Mouse (Mus musculus) megakaryocyte progenitor cell, adult 5-6 weeks (primary cell): ENCODE results near the gene Cpn1. TPM values are rescaled to one million over a fixed set of nuclear protein-coding genes. Genes with fewer than 3 reads are reported as not detected.

Experiments
- ATAC-seq: replicated peaks from 2 replicates; pipeline ENCODE4 v1.8.0; 2016; ENCODE audit warnings: mild to moderate bottlenecking, moderate TSS enrichment, inconsistent platforms; ENCODE audit not compliant: poor library complexity
- total RNA-seq, 2 experiments: library from RNA; stranded (forward) in 1 of 2; stranded (reverse) in 1 of 2; fragments of 157-497, 149-512 nt in 1 of 2; fragments of 200-1000 nt in 1 of 2; gene quantifications; 2 replicates each; pipeline versions ENCODE4 v1.2.3 to v1.2.4; 2015 to 2017

Cpn1 gene
- total RNA-seq, 2 experiments from 2014 or later, result 0.22 to 0.29 TPM

GRCm38 (mm10) chr19:43914986-43915385, 71.4 kb downstream of the Cpn1 start:
- no peak for ATAC-seq

- ATAC-seq, result no peak
Observed at GRCm38 (mm10) chr19:43912775-43913486, 73.4 kb downstream of the Cpn1 start.

GRCm38 (mm10) chr19:43906492-43906891, 79.9 kb downstream of the Cpn1 start:
- 0 out of 2 replicates have a peak, but pooled peaks have one; percentile 44 for ATAC-seq

Other genes starting within 250 kb of the Cpn1 start
- gene Cutc, start 233.6 kb downstream of the Cpn1 start, total RNA-seq (2015), result 38.6 and 39.0 TPM in 2 replicates
- 18.1 and 28.1 TPM in 2 replicates for gene Cutc, start 233.6 kb downstream of the Cpn1 start, total RNA-seq (2017)
- 14.0 and 15.4 TPM in 2 replicates for gene Cox15, start 233.6 kb downstream of the Cpn1 start, total RNA-seq (2015)
- 13.6 and 42.0 TPM in 2 replicates for gene Cox15, start 233.6 kb downstream of the Cpn1 start, total RNA-seq (2017)
- gene Abcc2, start 204.4 kb downstream of the Cpn1 start, total RNA-seq (2015), result 4.1 and 7.2 TPM in 2 replicates
- 1.6 and 2.4 TPM in 2 replicates for gene Abcc2, start 204.4 kb downstream of the Cpn1 start, total RNA-seq (2017)
- 7.4 and 7.7 TPM in 2 replicates for gene Dnmbp, start 46.4 kb downstream of the Cpn1 start, total RNA-seq (2015)
- 7.7 and 14.6 TPM in 2 replicates for gene Dnmbp, start 46.4 kb downstream of the Cpn1 start, total RNA-seq (2017)
- gene Cyp2c23, start 42.7 kb upstream of the Cpn1 start, total RNA-seq (2015), result 0.12 and 0.17 TPM in 2 replicates
- gene Cyp2c23, start 42.7 kb upstream of the Cpn1 start, total RNA-seq (2017), result not detected in 2 replicates
- gene Erlin1, start 83.2 kb upstream of the Cpn1 start, total RNA-seq (2015), result 75.6 and 76.5 TPM in 2 replicates
- 44.5 and 50.3 TPM in 2 replicates for gene Erlin1, start 83.2 kb upstream of the Cpn1 start, total RNA-seq (2017)
- gene Chuk, start 120.9 kb upstream of the Cpn1 start, total RNA-seq (2015), result 41.4 and 44.0 TPM in 2 replicates
- 52.6 and 74.3 TPM in 2 replicates for gene Chuk, start 120.9 kb upstream of the Cpn1 start, total RNA-seq (2017)
- gene Cwf19l1, start 149.3 kb upstream of the Cpn1 start, total RNA-seq (2015), result 40.2 and 48.9 TPM in 2 replicates
- gene Cwf19l1, start 149.3 kb upstream of the Cpn1 start, total RNA-seq (2017), result 33.9 and 38.4 TPM in 2 replicates
- 131 and 140 TPM in 2 replicates for gene Bloc1s2, start 159.9 kb upstream of the Cpn1 start, total RNA-seq (2015)
- gene Bloc1s2, start 159.9 kb upstream of the Cpn1 start, total RNA-seq (2017), result 79.0 and 96.2 TPM in 2 replicates
- not detected in 2 replicates for gene Pkd2l1, start 205.9 kb upstream of the Cpn1 start, total RNA-seq (2015)
- not detected in 2 replicates for gene Pkd2l1, start 205.9 kb upstream of the Cpn1 start, total RNA-seq (2017)
- not detected in 2 replicates for gene Scd3, start 216.7 kb upstream of the Cpn1 start, total RNA-seq (2015)
- gene Scd3, start 216.7 kb upstream of the Cpn1 start, total RNA-seq (2017), result not detected in 2 replicates